ENCODE assay signal across 9 mouse cellular contexts in the genomic region with DNA sequence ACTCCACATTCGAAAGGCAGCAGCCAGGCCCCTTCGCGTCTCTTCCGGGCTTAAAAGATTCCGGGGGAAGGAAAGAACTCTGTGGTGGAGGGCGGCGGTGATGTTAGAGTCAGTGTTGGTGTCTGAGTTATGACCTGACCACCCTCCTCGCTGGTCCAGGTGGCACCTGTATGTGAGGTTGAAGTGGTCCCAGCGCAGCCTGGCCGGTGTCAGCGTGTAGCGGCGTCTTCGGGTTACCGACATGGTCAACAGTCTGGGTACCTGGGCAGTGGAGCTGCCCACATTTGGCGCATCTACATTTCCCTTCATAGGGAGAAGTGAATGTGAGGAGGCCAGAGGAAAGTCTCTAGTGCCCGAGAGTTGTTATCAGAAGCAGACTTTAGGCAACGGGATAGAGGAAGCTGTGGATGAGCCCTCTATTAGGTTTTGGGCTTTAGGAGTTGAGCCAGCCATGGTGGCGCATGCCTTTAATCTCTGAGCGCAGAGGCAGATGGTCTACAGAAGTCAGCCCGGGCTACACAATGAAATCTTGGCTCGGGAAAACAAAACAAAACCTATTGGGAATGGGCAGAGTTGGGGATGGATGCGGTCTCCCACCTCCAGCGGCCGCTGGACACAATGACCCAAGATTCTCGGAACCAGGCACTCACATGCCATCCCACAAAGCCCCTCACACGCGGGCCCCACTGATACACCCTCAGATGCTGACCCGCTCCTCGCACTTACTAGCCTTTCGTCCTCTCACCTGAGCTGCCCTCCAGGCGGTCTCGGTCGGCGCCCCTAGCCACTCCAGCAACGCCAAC. TPM values are rescaled to one million over a fixed set of nuclear protein-coding genes. Genes with fewer than 3 reads are reported as not detected.
DNase-seq lines count a peak whose midpoint lies in the region; ATAC-seq lines count a peak whose summit lies in the region.
"Had no signal": no experiment of that assay in that cellular context is flagged by ENCODE, and none has a peak within 500 bp of the region (broad histone marks: within the 10 kb centered on the region; RNA-seq: fewer than 3 reads in every experiment).

No protein-coding gene starts in this region.

- no peak for ATAC-seq in lung, embryonic 16.5 days (ENCODE audit: low read depth)
- no peak for ATAC-seq in embryonic facial prominence, embryonic 15.5 days (ENCODE audit: insufficient number of reproducible peaks, low FRiP score, low TSS enrichment, low read depth)
- ATAC-seq in limb, embryonic 12.5 days (ENCODE audit: insufficient number of reproducible peaks, insufficient read depth, low FRiP score, low TSS enrichment, low read depth): 0 out of 2 replicates have a peak, but pooled peaks have one; percentile 1
- ATAC-seq in stomach, embryonic 14.5 days (ENCODE audit: insufficient number of reproducible peaks, insufficient read depth, low FRiP score, low read depth): no peak

- DNase-seq in lung, postnatal 25 days (ENCODE audit: low spot score): no peak
- no peak for DNase-seq in gastrocnemius, postnatal 36 days
- no peak for DNase-seq in urinary bladder, adult 18-20 months (ENCODE audit: low spot score in 2 of 2)
- no peak for DNase-seq in right cerebral cortex, postnatal 14 days

- H3K4me3 ChIP-seq in lung, embryonic 16.5 days (ENCODE audit: low read length): peak overlapping the region; percentile 54
- H3K4me3 ChIP-seq in embryonic facial prominence, embryonic 15.5 days (replicated peaks): peak overlapping the region; percentile 51
- peak overlapping the region; percentile 50 for H3K4me3 ChIP-seq in limb, embryonic 12.5 days (replicated peaks)
- H3K4me3 ChIP-seq in stomach, embryonic 14.5 days (ENCODE audit: low read depth, low read length): peak overlapping the region; percentile 39

- intact Hi-C loops in gastrocnemius, postnatal 36 days (cut with DNase I): no loop called here

- peaks cover 11% of the 10 kb centered on the region for H3K27me3 ChIP-seq in lung, embryonic 16.5 days (ENCODE audit: control insufficient read depth, insufficient read depth, low read depth, low read length)
- peaks cover 33% of the 10 kb centered on the region for H3K27me3 ChIP-seq in embryonic facial prominence, embryonic 15.5 days
- peaks cover 68% of the 10 kb centered on the region for H3K27me3 ChIP-seq in limb, embryonic 12.5 days
- H3K27me3 ChIP-seq in stomach, embryonic 14.5 days (ENCODE audit: control insufficient read depth, insufficient read depth, low read length): peaks cover 7% of the 10 kb centered on the region; the same call in 1 of the 2 replicates

- H3K27ac ChIP-seq in lung, embryonic 16.5 days (ENCODE audit: low read length): peak overlapping the region; percentile 38
- peak overlapping the region; percentile 60; the same call in 1 of the 2 replicates for H3K27ac ChIP-seq in embryonic facial prominence, embryonic 15.5 days (replicated peaks)
- H3K27ac ChIP-seq in limb, embryonic 12.5 days: no peak overlapping the region
- peak overlapping the region; percentile 61; the same call in 1 of the 2 replicates for H3K27ac ChIP-seq in stomach, embryonic 14.5 days (ENCODE audit: low read length)

- H3K9me3 ChIP-seq in lung, embryonic 16.5 days (ENCODE audit: control insufficient read depth, low read length): no peaks in the 10 kb centered on the region
- no peaks in the 10 kb centered on the region for H3K9me3 ChIP-seq in embryonic facial prominence, embryonic 15.5 days (replicated peaks)
- no peaks in the 10 kb centered on the region for H3K9me3 ChIP-seq in limb, embryonic 12.5 days
- H3K9me3 ChIP-seq in stomach, embryonic 14.5 days (ENCODE audit: control insufficient read depth, low read depth, low read length): no peaks in the 10 kb centered on the region

- H3K36me3 ChIP-seq in lung, embryonic 16.5 days (ENCODE audit: control insufficient read depth, insufficient read depth, low read length): peaks cover 38% of the 10 kb centered on the region
- peaks cover 58% of the 10 kb centered on the region for H3K36me3 ChIP-seq in embryonic facial prominence, embryonic 15.5 days
- peaks cover 61% of the 10 kb centered on the region for H3K36me3 ChIP-seq in limb, embryonic 12.5 days
- H3K36me3 ChIP-seq in stomach, embryonic 14.5 days (ENCODE audit: control insufficient read depth, insufficient read depth, low read length): peaks cover 47% of the 10 kb centered on the region

- H3K9ac ChIP-seq in lung, embryonic 16.5 days (ENCODE audit: low read length): peak overlapping the region; percentile 69
- peak overlapping the region; percentile 37 for H3K9ac ChIP-seq in embryonic facial prominence, embryonic 15.5 days
- H3K9ac ChIP-seq in limb, embryonic 12.5 days (replicated peaks): peak overlapping the region; percentile 72
- H3K9ac ChIP-seq in stomach, embryonic 14.5 days (replicated peaks; ENCODE audit: low read depth, low read length): peak overlapping the region; percentile 36; the same call in 1 of the 2 replicates

- WGBS in lung, embryonic 16.5 days: 20% methylated on average over 36 of the region's 36 CpGs
- WGBS in embryonic facial prominence, embryonic 15.5 days: 22% methylated on average over 36 of the region's 36 CpGs
- 16% methylated on average over 36 of the region's 36 CpGs for WGBS in limb, embryonic 12.5 days
- WGBS in stomach, embryonic 14.5 days: 21% methylated on average over 35 of the region's 36 CpGs

- peak overlapping the region; percentile 76 for H3K4me2 ChIP-seq in lung, embryonic 16.5 days (ENCODE audit: low read depth, low read length)
- peak overlapping the region; percentile 94 for H3K4me2 ChIP-seq in embryonic facial prominence, embryonic 15.5 days (replicated peaks)
- H3K4me2 ChIP-seq in limb, embryonic 12.5 days: peak overlapping the region; percentile 93
- H3K4me2 ChIP-seq in stomach, embryonic 14.5 days (replicated peaks; ENCODE audit: low read depth, low read length): peak overlapping the region; percentile 86

- peaks cover 41% of the 10 kb centered on the region for H3K4me1 ChIP-seq in lung, embryonic 16.5 days (replicated peaks; ENCODE audit: control insufficient read depth, insufficient read depth, low read length)
- peaks cover 40% of the 10 kb centered on the region for H3K4me1 ChIP-seq in embryonic facial prominence, embryonic 15.5 days
- peaks cover 36% of the 10 kb centered on the region for H3K4me1 ChIP-seq in limb, embryonic 12.5 days (replicated peaks)
- peaks cover 34% of the 10 kb centered on the region for H3K4me1 ChIP-seq in stomach, embryonic 14.5 days (ENCODE audit: control insufficient read depth, insufficient read depth, low read length)

RNA-seq across cellular contexts. Expression of a gene that starts 0.7 kb away (rescaled TPM):
- polyA plus RNA-seq in lung, embryonic 16.5 days (2015; fragmentation: Nextera tagmentation; extraction: Ambion mirVana): 43.3 and 47.2 TPM in 2 replicates
- 38.5 and 39.0 TPM in 2 replicates for polyA plus RNA-seq in embryonic facial prominence, embryonic 15.5 days (2015; fragmentation: Nextera tagmentation; extraction: Ambion mirVana)
- 16.0 and 16.3 TPM in 2 replicates for polyA plus RNA-seq in limb, embryonic 12.5 days (2016; fragmentation: Nextera tagmentation; extraction: Ambion mirVana)
- polyA plus RNA-seq in stomach, embryonic 14.5 days (2014; fragmentation: Nextera tagmentation; extraction: Ambion mirVana): 25.0 and 26.3 TPM in 2 replicates
- 1 to 10 TPM; 2.2 to 3.5 TPM for total RNA-seq in gastrocnemius, postnatal 36 days (2021)

RNA-seq across cellular contexts. Expression of a gene that starts 7.3 kb away (rescaled TPM):
- not detected in 2 replicates for polyA plus RNA-seq in lung, embryonic 16.5 days (2015; fragmentation: Nextera tagmentation; extraction: Ambion mirVana)
- not detected in 2 replicates for polyA plus RNA-seq in embryonic facial prominence, embryonic 15.5 days (2015; fragmentation: Nextera tagmentation; extraction: Ambion mirVana)
- not detected in 2 replicates for polyA plus RNA-seq in limb, embryonic 12.5 days (2016; fragmentation: Nextera tagmentation; extraction: Ambion mirVana)
- polyA plus RNA-seq in stomach, embryonic 14.5 days (2014; fragmentation: Nextera tagmentation; extraction: Ambion mirVana): not detected in 2 replicates
- total RNA-seq in gastrocnemius, postnatal 36 days (2021): not detected
- total RNA-seq: adrenal gland, postnatal 14 days had no signal

RNA-seq across cellular contexts. Expression of a gene that starts 16.5 kb away (rescaled TPM):
- polyA plus RNA-seq in lung, embryonic 16.5 days (2015; fragmentation: Nextera tagmentation; extraction: Ambion mirVana): 27.8 and 31.9 TPM in 2 replicates
- 36.3 and 36.8 TPM in 2 replicates for polyA plus RNA-seq in embryonic facial prominence, embryonic 15.5 days (2015; fragmentation: Nextera tagmentation; extraction: Ambion mirVana)
- polyA plus RNA-seq in limb, embryonic 12.5 days (2016; fragmentation: Nextera tagmentation; extraction: Ambion mirVana): 36.5 and 37.2 TPM in 2 replicates
- 18.9 and 21.9 TPM in 2 replicates for polyA plus RNA-seq in stomach, embryonic 14.5 days (2014; fragmentation: Nextera tagmentation; extraction: Ambion mirVana)
- 10 to 100 TPM; 13.8 to 15.2 TPM for total RNA-seq in gastrocnemius, postnatal 36 days (2021)

RNA-seq across cellular contexts. Expression of a gene that starts 27.8 kb away (rescaled TPM):
- 51.8 and 54.6 TPM in 2 replicates for polyA plus RNA-seq in lung, embryonic 16.5 days (2015; fragmentation: Nextera tagmentation; extraction: Ambion mirVana)
- polyA plus RNA-seq in embryonic facial prominence, embryonic 15.5 days (2015; fragmentation: Nextera tagmentation; extraction: Ambion mirVana): 62.1 and 65.6 TPM in 2 replicates
- polyA plus RNA-seq in limb, embryonic 12.5 days (2016; fragmentation: Nextera tagmentation; extraction: Ambion mirVana): 78.4 and 82.4 TPM in 2 replicates
- polyA plus RNA-seq in stomach, embryonic 14.5 days (2014; fragmentation: Nextera tagmentation; extraction: Ambion mirVana): 57.0 and 57.3 TPM in 2 replicates
- total RNA-seq in gastrocnemius, postnatal 36 days (2021): 10 to 100 TPM; 20.6 to 28.1 TPM

RNA-seq across cellular contexts. Expression of a gene that starts 41.7 kb away (rescaled TPM):
- 1.3 and 1.4 TPM in 2 replicates for polyA plus RNA-seq in lung, embryonic 16.5 days (2015; fragmentation: Nextera tagmentation; extraction: Ambion mirVana)
- polyA plus RNA-seq in embryonic facial prominence, embryonic 15.5 days (2015; fragmentation: Nextera tagmentation; extraction: Ambion mirVana): 13.5 and 13.9 TPM in 2 replicates
- polyA plus RNA-seq in limb, embryonic 12.5 days (2016; fragmentation: Nextera tagmentation; extraction: Ambion mirVana): 9.3 and 11.2 TPM in 2 replicates
- polyA plus RNA-seq in stomach, embryonic 14.5 days (2014; fragmentation: Nextera tagmentation; extraction: Ambion mirVana): 3.1 and 3.2 TPM in 2 replicates
- total RNA-seq in gastrocnemius, postnatal 36 days (2021): 1 to 10 TPM; 1.2 to 1.3 TPM
